Mouse (Mus musculus) kidney, postnatal 10 days (tissue): ENCODE measurements around the gene Afmid.
A peak's percentile ranks its signal among the peaks of the same experiment; 100 is the strongest.
"Not testable (repeated sequence)": the region's sequence is repeated elsewhere in the genome, so short reads cannot be mapped to it uniquely, and the experiment has no call there.

Experiments used
- DNase-seq: peaks from one replicate; pipeline ENCODE4 v3.0.0; 2021; ENCODE audit warnings: mixed read lengths

Afmid gene

GRCm38 (mm10) chr11:117825333-117826101 lies at the start of gene Afmid, which contains the start of gene Tk1:
Gene Afmid (plus strand): TSS chr11:117825924.
Gene Tk1 (minus strand): TSS chr11:117826092.
- DNase-seq: peak; percentile 90

DNA sequence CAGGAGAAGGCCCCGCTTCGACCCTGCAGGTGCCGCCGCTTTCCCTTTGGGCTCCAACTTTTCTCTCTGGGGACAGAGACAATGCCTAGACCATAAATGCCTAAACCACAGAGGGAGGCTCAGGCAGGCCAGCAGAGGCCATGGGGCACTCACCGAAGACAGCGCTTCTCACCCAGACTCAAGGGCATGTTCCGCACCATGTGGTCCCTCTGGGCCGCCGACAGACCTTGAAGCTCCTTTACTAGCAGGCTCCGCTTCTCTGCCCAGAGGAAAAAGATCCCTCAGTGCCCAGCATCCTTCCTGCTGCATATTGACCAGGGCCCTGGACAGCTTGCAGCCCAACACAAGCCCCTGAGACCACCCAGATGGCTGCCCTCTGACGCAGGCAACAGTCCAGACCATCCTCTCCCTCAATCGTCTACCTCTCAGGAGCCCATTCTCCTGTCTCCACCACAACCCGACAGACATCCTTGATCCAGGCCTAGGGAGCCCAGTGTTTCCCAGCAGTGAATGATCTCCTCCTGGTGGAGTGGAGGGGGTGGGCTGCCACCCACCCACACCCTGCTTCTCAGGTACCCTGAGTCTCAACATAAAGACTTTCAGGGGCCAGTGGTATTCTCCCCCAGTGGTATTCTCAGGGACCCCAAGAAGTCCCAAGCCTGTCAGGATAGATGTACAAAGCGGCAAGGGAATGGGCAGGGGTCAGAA lies 49.5 kb upstream of the Afmid start:
- DNase-seq: no peak

GRCm38 (mm10) chr11:117777111-117777510 lies 48.6 kb upstream of the Afmid start:
- no peak for DNase-seq

DNA sequence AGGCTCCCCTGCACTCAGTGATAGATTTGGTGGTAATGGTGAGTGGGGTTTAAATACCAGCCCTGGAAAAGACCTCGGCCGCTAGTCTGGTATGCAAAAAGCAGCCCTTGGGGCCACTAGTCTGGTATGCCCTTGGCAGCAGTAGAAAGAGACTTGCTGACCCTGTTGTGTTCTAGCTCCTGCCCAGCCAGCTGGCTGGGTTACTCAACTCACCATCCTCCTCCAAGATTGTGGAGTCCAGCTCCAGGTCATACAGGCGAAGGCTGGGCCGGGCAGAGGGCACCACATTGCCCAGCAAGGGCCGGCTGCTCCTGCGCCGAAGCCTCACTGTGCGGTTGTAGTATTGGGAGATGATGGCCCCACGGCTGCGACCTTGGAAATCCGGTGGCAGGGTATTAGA lies 47.7 kb upstream of the Afmid start:
- no peak for DNase-seq

DNA sequence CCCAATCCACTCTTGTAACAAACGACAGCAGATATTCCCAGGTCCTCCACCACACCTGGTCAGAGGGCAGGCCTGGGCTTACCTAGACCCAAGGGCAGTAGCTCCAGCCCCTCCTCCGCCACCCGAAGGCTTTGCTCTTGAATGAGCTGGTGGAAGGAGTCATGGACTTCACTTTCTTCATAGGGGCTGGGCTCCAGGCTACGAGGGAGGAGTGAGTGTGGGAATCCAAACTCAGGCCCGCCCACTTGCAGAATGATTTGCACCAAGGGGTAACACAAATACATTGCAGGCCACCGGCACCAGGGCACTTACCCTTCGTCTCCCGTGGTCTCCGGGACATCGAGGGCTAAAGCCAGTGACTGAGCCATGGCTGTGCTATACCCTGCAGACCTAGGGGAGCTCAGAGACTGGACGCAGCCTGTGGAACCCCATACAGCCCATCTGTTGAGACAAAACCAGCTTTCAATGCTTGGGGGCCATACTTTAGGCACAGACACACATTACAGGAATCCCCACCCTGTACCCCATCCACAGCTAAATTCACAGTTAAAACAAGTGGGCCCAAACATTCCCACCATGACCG lies 46.8 kb upstream of the Afmid start:
- peak; percentile 74 for DNase-seq

DNA sequence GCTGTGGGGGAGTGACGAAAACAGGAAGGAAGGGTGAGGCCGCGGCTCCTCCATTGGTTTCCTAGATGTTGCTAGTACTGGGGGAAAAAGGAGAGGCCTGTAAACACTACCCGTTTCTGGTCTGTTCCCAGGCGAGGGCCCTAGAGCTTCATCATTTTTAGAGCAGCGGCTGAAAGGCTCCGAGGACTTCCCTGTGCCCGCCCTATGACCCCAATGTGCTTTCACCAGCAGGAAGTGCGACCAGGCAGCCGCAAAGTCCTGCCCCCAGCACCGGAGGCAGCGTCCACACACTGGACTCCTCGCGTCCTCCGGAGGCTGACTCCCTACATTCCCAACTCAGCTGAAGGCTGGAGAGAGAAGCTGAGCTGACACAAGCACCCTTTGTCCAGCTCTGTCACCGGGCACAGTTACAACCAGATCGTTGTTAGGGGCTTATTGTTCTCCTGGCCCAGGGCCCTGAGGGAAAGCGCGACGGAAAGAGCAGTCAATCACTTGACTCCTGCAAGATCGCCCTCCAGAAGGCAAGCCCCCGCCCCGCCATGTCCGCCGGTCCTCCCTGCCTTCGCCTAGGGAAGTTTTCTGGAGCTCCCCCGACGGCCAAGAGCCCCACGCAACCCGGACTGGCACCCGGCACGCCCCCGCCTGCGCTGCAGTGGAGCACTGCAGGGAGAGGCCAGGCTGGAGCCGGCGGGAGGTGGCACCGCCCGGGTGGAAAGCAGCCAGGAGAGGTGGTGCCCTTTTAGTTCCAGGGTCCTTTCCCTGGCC lies 46.1 kb upstream of the Afmid start:
- DNase-seq: peak; percentile 87

- DNase-seq: no peak
Observed at GRCm38 (mm10) chr11:117780199-117780515, 45.6 kb upstream of the Afmid start.

- DNase-seq: peak; percentile 94
Observed at GRCm38 (mm10) chr11:117780582-117781111, 45.1 kb upstream of the Afmid start.

GRCm38 (mm10) chr11:117781199-117781821 lies 44.4 kb upstream of the Afmid start:
- DNase-seq: peak; percentile 88

DNA sequence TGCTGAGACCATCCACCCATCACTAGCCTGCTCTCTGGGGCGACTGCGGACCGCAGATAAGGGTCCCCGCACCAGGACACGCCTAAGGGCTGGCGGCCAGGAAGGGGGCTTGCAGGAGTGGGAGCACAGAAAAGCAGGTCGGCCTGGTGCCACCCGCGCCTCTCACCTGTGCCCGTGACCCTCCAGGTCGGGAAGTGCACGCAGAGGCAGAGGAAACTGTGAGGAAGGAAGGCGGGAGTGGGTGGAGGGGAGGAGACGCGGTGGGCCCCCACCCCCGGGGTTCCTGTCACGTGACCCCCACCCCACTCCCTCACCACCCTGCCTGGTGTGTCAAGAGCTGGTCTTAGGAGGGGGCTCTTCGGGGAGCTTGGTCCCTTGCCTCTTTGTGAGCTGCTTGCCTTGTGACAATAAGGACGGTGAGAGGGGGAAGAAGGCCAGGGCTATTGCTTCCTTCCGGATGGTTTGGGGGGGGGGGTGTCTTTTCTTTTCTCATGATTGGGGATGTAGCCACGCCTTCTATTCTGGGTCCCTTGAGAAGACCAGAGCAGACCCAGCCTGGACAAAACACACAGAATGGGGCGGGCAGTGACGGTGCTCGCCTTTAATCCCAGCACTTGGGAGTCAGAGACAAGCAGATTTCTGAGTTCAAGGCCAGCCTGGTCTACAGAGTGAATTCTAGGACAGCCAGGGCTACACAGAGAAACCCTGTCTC lies 43.6 kb upstream of the Afmid start, which contains the start of the genes Tmc8 and Tmc6:
TSS of gene Tmc8 (plus strand) at position 84 of the 712 bp plus-strand sequence.
TSS of gene Tmc6 (minus strand) at position 206 of the 712 bp plus-strand sequence.
- peak; percentile 77 for DNase-seq

- DNase-seq: no peak
Observed at GRCm38 (mm10) chr11:117782705-117783034, 43.1 kb upstream of the Afmid start.

GRCm38 (mm10) chr11:117783089-117783488 lies 42.6 kb upstream of the Afmid start:
- DNase-seq: peak; percentile 83

GRCm38 (mm10) chr11:117783683-117784309 lies 41.9 kb upstream of the Afmid start:
- peak; percentile 61 for DNase-seq

GRCm38 (mm10) chr11:117786294-117786693 lies 39.4 kb upstream of the Afmid start:
- peak; percentile 84 for DNase-seq

- not testable (repeated sequence) for DNase-seq
Observed at GRCm38 (mm10) chr11:117788481-117788880, 37.2 kb upstream of the Afmid start.

- peak; percentile 84 for DNase-seq
Observed at GRCm38 (mm10) chr11:117790286-117790685, 35.4 kb upstream of the Afmid start.

DNA sequence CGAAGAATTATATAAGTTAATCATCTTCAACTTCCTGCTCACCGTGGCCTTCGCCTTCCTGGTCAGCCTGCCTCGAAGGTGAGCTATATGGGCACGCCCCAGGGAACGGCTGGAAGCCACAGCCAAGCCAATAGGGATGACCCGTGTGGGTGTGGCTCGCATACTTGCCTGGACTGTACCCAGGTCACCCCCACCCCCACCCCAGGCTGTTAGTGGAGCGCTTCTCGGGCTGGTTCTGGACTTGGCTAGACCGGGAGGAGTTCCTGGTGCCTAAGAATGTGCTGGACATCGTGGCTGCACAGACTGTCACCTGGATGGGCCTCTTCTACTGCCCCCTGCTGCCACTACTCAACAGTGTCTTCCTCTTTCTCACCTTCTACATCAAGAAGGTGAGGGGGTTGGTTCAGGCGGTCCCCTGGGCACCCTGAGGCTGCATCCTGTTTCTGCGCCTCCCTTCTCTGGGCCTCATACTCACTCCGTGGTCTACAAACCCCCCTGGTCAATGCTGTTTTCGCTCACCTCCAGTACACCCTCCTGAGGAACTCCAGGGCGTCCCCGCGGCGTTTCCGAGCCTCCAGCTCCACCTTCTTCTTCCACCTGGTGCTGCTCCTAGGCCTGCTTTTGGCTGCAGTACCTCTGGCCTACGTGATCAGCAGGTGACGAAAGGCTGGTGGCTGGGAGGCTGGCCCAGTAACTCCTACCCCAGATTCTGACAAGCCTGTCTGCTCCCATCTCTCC lies 34.9 kb upstream of the Afmid start:
- DNase-seq: peak; percentile 75

GRCm38 (mm10) chr11:117791441-117791761 lies 34.3 kb upstream of the Afmid start:
- no peak for DNase-seq

DNA sequence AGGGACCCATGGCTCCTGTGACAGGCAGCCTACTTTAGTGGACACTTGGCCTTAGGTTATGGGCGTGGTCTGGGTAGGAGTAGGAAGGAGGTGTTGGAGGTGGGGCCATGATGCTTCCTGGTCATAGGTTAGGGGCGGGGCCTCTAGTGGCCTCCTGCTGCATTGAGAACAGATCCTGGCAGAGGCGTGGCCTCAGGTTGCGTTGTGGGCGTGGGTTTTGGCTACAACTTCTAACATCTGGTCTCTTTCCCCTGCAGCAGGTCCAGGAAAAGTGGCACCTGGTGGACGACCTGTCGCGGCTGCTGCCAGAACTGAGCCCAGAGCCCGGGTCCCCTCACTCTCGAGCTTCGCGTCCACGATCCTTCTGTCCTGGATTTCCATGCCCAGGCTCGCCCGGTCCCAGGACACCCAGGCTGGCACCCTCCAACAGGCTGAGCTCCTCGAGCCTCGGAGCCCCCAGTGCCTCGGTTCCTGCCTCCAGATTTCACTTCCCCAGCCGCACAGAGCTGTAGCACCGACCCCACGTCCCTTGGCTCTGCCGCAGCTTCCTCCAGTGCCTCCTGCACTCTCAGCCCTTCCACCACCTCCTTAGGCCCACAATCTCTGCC lies 33.3 kb upstream of the Afmid start:
- peak; percentile 87 for DNase-seq

- DNase-seq: no peak
Observed at GRCm38 (mm10) chr11:117794035-117794551, 31.6 kb upstream of the Afmid start.
